Mouse (Mus musculus) right cerebral cortex, postnatal 25 days (tissue): Measurements from ENCODE around the gene Sgms1.
A peak's percentile ranks its signal among the peaks of the same experiment; 100 is the strongest.
"Not testable (repeated sequence)": the region's sequence is repeated elsewhere in the genome, so short reads cannot be mapped to it uniquely, and the experiment has no call there.

Source experiments
- DNase-seq: peaks from one replicate; pipeline ENCODE4 v3.0.0; 2022

Sgms1 gene

DNA sequence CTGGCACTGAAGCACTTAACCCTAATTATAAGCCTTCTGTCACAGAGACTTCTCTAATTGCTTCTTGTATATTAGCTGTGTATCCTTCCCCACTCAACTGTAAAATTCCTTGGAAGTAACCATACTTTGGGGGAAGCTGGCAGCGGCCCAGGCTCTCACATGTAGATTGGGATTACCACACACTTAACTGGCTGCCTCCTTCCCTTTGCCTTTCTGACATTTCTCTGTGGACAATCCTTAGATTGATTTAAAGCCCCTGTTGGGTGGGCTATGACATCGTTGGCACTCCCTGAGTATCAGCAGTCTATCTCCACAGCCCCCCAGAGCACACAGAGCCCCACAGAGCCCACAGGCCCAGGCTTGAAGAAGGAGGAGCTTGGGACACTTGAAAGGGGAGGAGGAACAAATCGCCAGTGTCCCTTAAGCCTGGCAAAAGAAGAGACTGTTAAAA lies 8.0 kb downstream of the Sgms1 start:
- DNase-seq = no peak

GRCm38 (mm10) chr19:32380748-32381147 lies 8.8 kb downstream of the Sgms1 start:
- no peak for DNase-seq

DNA sequence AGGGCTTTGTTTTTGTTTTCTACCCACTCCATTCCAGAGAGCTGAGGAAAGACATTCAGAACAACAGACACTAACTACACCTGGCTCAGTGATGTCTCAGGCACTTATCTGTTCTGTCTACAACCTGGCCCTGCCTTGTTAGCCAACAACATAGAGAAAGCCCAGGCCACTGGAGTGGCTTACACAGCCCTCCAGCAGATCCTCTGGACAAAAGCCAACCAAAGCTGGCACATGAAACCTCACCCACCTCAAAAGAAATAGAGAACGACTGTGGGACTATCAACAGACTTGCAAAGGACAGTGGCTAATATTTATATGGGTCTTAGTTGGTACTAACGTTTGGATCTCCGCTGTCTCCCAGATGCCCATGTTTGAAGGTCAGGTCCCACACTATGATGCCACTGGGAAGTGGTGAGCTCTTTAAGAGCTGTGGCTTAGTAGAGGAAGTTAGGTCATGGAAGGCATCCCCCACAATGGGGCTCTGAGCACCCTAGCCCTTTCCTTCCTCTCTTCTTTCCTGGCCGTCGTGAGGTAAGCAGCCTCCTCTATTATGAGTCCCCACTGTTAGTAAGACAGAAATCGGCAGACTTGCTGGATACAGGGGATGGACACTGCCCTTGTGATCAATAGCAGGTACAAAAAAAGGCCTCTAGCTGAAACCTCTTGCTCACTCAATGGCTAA lies 10.1 kb downstream of the Sgms1 start:
- no peak for DNase-seq

DNA sequence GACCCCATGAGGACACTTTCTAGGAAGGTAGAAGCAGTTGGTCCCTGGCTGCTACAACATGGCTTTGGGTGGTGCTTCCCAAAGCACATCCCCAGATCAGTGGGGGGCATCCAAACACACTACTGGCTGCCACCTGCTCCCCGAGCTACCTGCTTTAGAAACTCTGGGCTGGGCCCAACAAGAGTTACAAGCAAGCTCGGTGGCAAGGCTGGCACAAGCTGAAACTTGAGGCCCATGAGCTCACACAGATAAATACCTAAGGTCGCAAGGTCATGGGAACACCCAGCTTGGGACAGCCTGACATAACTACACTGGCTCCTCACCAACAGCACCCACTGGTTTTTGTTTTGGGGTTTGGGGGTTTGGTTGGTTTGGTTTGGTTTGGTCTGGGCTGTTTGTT lies 10.9 kb downstream of the Sgms1 start:
- DNase-seq = no peak

DNA sequence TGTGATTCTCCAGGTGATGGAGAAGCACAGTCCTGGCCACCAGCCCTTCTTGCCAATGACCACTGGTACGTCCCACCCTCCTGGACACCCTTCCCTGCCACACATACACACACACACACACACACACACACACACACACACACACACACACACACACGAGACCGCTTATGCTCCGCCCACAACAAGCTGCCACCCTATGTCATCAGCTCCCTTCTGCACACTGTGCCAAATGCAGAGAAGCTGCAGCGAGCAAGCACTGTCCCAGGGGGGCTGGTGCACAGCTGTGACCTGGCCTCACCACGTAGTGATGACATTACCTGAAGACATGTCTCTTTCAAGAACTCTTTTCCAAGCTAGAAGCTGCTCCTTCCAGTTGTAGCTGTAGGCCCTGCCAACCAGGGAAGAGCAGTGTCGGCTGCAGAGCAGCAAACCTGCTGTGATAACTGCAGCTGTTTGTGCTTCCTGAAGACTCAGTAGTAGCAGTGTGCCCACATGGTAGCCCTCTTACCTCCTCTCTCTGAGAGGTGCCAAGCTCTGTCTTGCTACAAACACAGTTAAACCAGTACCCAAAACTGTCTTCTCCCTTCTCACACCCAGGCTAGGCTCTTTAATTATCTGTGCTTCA lies 11.7 kb downstream of the Sgms1 start:
- DNase-seq = no peak

DNA sequence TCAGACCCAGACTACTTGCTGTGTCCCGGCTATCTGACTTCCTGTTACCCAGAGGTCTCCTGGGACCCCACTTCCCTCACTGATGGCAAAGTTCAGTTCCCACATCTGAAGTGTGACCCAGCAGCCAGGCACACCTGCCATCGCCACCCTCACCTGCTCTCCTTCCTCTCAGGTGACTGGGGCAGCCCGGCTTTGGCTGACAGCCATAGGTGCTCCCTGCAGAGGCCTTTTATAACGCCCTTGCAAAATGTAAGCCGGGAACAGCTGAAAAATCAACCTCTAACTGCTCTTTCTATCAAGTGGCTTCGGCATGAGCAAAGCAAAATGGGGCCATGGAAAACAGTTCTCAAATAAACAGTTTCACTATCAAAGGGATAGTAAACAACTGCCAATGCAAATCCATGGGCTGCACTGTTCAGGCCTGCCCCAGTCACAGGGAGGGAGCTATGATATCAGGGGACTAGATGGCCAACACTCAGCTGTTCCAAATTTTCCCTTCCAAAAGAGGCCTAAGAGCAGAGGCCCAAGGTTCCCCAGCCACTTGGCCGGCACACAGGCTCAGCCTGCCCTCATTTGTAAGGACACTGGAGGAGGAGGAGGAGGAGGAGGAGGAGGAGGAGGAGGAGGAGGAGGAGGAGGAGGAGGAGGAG lies 12.5 kb downstream of the Sgms1 start:
- DNase-seq = no peak

GRCm38 (mm10) chr19:32376054-32376453 lies 13.5 kb downstream of the Sgms1 start:
- DNase-seq = no peak

GRCm38 (mm10) chr19:32375473-32375985 lies 14.0 kb downstream of the Sgms1 start:
- DNase-seq = no peak

- no peak for DNase-seq
Observed at GRCm38 (mm10) chr19:32374751-32375150, 14.8 kb downstream of the Sgms1 start.

DNA sequence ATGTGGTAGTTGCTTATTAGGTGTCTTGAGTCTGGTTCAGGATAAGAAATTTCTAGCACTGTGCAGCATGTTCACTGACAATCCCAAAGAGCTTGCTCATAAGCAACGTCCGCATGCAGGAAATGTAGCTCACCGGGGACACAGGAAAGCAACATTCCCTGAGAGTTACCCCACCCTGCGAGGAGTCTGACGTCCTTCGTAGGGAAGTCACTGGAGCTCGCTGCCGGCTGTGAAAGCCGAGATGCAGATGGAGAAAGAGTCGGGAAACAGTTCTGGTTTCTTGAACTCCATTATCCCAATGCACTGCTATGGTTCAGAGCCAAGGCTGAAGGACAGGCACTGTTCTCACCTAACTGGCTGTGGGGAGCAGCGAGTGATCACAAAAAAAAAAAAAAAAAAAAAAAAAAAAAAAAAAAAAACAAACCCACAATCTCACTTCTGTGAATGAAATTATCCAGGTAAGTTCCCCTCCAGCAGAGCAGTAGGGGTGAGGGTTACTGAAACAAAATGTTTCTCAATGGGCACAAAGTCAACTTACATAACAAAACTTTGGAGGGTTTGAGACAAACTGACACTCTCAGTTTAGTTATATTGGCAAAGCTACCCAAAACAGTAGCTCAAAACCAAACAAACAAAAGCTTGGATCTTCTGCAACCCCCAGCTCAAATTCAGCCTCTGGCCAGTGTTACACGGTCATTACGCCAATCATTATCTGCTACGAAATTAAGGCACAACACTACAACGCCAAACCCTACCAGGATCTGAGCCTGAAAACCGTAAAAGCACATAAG lies 15.5 kb downstream of the Sgms1 start:
- no peak for DNase-seq

GRCm38 (mm10) chr19:32372373-32372772 lies 17.1 kb downstream of the Sgms1 start:
- no peak for DNase-seq

DNA sequence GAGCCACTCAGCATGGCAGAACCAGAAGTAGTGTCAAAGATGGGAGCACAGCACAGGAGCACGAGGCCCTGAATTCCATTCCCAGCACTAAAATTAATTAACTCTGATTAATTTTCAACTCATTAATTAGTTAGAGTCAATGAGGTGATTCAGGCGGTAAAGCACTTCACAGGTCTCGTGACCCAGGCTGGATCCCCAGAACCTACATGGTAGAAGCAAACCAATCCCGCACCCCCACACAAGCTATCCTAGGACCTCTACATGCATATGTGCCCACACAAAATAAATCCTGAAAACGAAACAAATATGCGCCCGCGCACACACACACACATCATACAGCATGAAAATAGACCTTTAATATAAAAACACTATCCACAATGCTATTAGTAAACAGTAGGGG lies 22.2 kb downstream of the Sgms1 start:
- DNase-seq = no peak

GRCm38 (mm10) chr19:32366406-32366805 lies 23.1 kb downstream of the Sgms1 start:
- no peak for DNase-seq

GRCm38 (mm10) chr19:32365111-32365510 lies 24.4 kb downstream of the Sgms1 start:
- DNase-seq = peak; percentile 43

- no peak for DNase-seq
Observed at GRCm38 (mm10) chr19:32363587-32363986, 25.9 kb downstream of the Sgms1 start.

DNA sequence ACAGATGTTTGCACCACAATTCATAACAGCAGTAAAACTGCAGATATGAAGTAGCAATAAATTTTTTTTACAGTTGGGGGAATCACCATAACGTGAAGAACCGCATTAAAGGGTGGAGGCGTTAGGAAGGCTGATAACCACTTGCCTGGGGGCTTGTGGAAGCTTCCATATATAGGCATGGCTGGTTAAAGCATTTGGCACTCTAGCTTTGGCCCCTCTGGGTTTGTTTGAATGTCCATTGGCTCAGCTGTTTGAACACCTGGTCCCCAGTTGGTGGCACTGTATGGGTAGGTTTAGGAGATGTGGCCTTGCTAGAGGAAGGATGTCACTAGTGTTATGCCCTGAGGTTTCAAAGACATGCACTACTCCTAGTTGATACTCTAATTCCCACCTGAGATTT lies 27.0 kb downstream of the Sgms1 start:
- no peak for DNase-seq

DNA sequence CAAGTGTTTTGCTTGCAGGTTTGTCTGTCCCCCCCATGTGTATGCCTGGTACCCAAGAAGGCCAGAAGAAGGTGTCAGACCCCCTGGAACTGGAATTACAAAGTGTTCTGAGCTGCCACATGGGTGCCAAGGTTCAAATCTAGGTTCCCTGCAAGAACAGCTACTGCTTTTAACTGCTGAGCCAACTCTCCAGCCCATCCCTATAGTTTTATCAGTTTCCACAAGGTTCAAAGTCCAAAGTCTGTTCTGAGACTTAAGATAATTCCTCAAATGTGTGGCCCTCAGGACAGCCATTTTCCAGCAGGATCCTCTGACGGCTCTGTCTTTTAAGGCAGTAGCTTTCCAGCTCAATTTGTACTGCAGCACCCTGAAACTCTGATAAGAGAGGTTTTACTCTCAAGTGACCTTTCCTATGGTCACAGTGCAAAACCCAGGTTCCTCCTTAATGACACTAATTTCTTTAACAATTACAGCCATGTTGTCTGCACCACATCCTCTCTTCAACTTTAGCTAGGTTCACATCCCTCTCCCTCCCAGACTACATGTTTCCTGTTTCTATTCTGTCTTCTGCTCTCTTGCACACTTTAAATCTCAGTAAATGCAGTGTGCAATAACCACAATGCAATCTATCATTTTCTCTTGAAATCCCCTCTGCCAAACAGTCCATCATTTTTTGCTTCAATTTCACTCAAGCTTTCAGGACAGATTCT lies 28.4 kb downstream of the Sgms1 start:
- no peak for DNase-seq

- DNase-seq = no peak
Observed at GRCm38 (mm10) chr19:32360546-32360945, 29.0 kb downstream of the Sgms1 start.

- DNase-seq = no peak
Observed at GRCm38 (mm10) chr19:32358699-32359517, 30.6 kb downstream of the Sgms1 start.

- DNase-seq = not testable (repeated sequence)
Observed at GRCm38 (mm10) chr19:32358011-32358410, 31.5 kb downstream of the Sgms1 start.

GRCm38 (mm10) chr19:32356166-32356565 lies 33.3 kb downstream of the Sgms1 start:
- DNase-seq = no peak

- no peak for DNase-seq
Observed at GRCm38 (mm10) chr19:32353447-32353846, 36.1 kb downstream of the Sgms1 start.
